ENCODE assay signal across 10 mouse cellular contexts in genomic region chr17:79817995-79818394, GRCm38 (mm10).
A peak's percentile ranks its signal among the peaks of the same experiment; 100 is the strongest.
DNase-seq lines count a peak whose midpoint lies in the region; ATAC-seq lines count a peak whose summit lies in the region.
"Had no signal": no experiment of that assay in that cellular context is flagged by ENCODE, and none has a peak within 500 bp of the region (broad histone marks: within the 10 kb centered on the region; RNA-seq: fewer than 3 reads in every experiment).

No protein-coding gene starts in this region.

- DNase-seq in forelimb bud, embryonic 11.5 days (ENCODE audit: low read depth, low spot score) = peak; percentile 37
- DNase-seq in kidney, postnatal 14 days = peak; percentile 61
- no peak for DNase-seq in thymus, adult 18-20 months
- DNase-seq in frontal cortex, postnatal 25 days (ENCODE audit: low spot score in 2 of 2) = no peak
- no peak for DNase-seq in ovary, postnatal 36 days (ENCODE audit: low spot score)
- DNase-seq: gastrocnemius, postnatal 10 days; right cerebral cortex, postnatal 25 days had no signal

- ATAC-seq in midbrain, embryonic 12.5 days (ENCODE audit: low FRiP score, low read depth) = peak; percentile 80
- ATAC-seq in midbrain, embryonic 15.5 days (replicated peaks) = no peak

- peaks cover 12% of the 10 kb centered on the region; the same call in 1 of the 2 replicates for H3K4me1 ChIP-seq in midbrain, embryonic 12.5 days
- H3K4me1 ChIP-seq in midbrain, embryonic 15.5 days = peaks cover 5% of the 10 kb centered on the region; the same call in 1 of the 2 replicates
- H3K4me1 ChIP-seq: embryonic facial prominence, embryonic 15.5 days had no signal

- H3K9ac ChIP-seq in midbrain, embryonic 12.5 days (replicated peaks) = no peak overlapping the region
- no peak overlapping the region for H3K9ac ChIP-seq in midbrain, embryonic 15.5 days
- H3K9ac ChIP-seq: embryonic facial prominence, embryonic 15.5 days had no signal

- peaks cover 45% of the 10 kb centered on the region for H3K27me3 ChIP-seq in midbrain, embryonic 12.5 days
- H3K27me3 ChIP-seq in midbrain, embryonic 15.5 days (replicated peaks) = peaks cover 14% of the 10 kb centered on the region; the same call in 1 of the 2 replicates
- H3K27me3 ChIP-seq: embryonic facial prominence, embryonic 15.5 days had no signal

- WGBS in midbrain, embryonic 12.5 days = under 1% methylated on average over 7 of the region's 7 CpGs
- WGBS in midbrain, embryonic 15.5 days = 1% methylated on average over 7 of the region's 7 CpGs

- H3K9me3 ChIP-seq in midbrain, embryonic 12.5 days = no peaks in the 10 kb centered on the region
- no peaks in the 10 kb centered on the region for H3K9me3 ChIP-seq in midbrain, embryonic 15.5 days
- H3K9me3 ChIP-seq: embryonic facial prominence, embryonic 15.5 days had no signal

- no peaks in the 10 kb centered on the region for H3K36me3 ChIP-seq in midbrain, embryonic 12.5 days
- H3K36me3 ChIP-seq in midbrain, embryonic 15.5 days (replicated peaks) = no peaks in the 10 kb centered on the region
- H3K36me3 ChIP-seq: embryonic facial prominence, embryonic 15.5 days had no signal

- no peak overlapping the region for H3K4me3 ChIP-seq in midbrain, embryonic 12.5 days
- no peak overlapping the region for H3K4me3 ChIP-seq in midbrain, embryonic 15.5 days
- H3K4me3 ChIP-seq: embryonic facial prominence, embryonic 15.5 days had no signal

- no peak overlapping the region for H3K27ac ChIP-seq in midbrain, embryonic 12.5 days (replicated peaks)
- no peak overlapping the region for H3K27ac ChIP-seq in midbrain, embryonic 15.5 days
- H3K27ac ChIP-seq: embryonic facial prominence, embryonic 15.5 days had no signal

- peak overlapping the region; percentile 8; the same call in 1 of the 2 replicates for H3K4me2 ChIP-seq in midbrain, embryonic 12.5 days (replicated peaks)
- H3K4me2 ChIP-seq in midbrain, embryonic 15.5 days = no peak overlapping the region
- H3K4me2 ChIP-seq: embryonic facial prominence, embryonic 15.5 days had no signal

Comparison
In these comparisons a context has a peak if more than half of its experiments do, and no peak if none do; other contexts are left out.
1. DNase-seq: peak in forelimb bud, embryonic 11.5 days (single experiment) and kidney, postnatal 14 days (single experiment); none in thymus, adult 18-20 months (0 of 2), frontal cortex, postnatal 25 days (0 of 2) and ovary, postnatal 36 days (single experiment).